Mouse (Mus musculus) forebrain, embryonic 16.5 days (tissue): ENCODE measurements around the gene Alkbh7. TPM values are rescaled to one million over a fixed set of nuclear protein-coding genes. Genes with fewer than 3 reads are reported as not detected.

Experiments
- ATAC-seq: fragments of 200-750 bp; cut with Nextera tagmentation; 2 replicates; pipeline ENCODE4 v1.8.0; 2017; ENCODE audit warnings: mild to moderate bottlenecking, moderate library complexity
- H3K27ac ChIP-seq: fragments of 300-500 bp; sonication (generic); 2 replicates; pipeline ENCODE4 v1.5.1; 2014; ENCODE audit warnings: low read length, control low read depth
- H3K27me3 ChIP-seq: fragments of 300-500 bp; sonication (generic); replicated peaks from 2 replicates; pipeline ENCODE4 v1.6.1; 2014; ENCODE audit warnings: low read length; ENCODE audit not compliant: control insufficient read depth, insufficient read depth
- H3K36me3 ChIP-seq: fragments of 300-500 bp; sonication (generic); 2 replicates; pipeline ENCODE4 v1.6.1; 2014; ENCODE audit not compliant: control insufficient read depth, insufficient read depth
- H3K4me1 ChIP-seq: fragments of 300-500 bp; sonication (generic); replicated peaks from 2 replicates; pipeline ENCODE4 v1.6.1; 2014; ENCODE audit warnings: low read length; ENCODE audit not compliant: control insufficient read depth, insufficient read depth
- H3K4me2 ChIP-seq: fragments of 300-500 bp; sonication (generic); 2 replicates; pipeline ENCODE4 v1.6.1; 2014; ENCODE audit warnings: mild to moderate bottlenecking, low read length, control low read depth
- H3K4me3 ChIP-seq: fragments of 300-500 bp; sonication (generic); replicated peaks from 2 replicates; pipeline ENCODE4 v1.5.1; 2014; ENCODE audit warnings: mild to moderate bottlenecking, low read length, control low read depth
- H3K9ac ChIP-seq: fragments of 300-500 bp; sonication (generic); replicated peaks from 2 replicates; pipeline ENCODE4 v1.6.1; 2014; ENCODE audit warnings: low read depth, low read length, control low read depth
- H3K9me3 ChIP-seq: fragments of 300-500 bp; sonication (generic); 2 replicates; pipeline ENCODE4 v1.6.1; 2016; ENCODE audit warnings: low read length; ENCODE audit not compliant: control insufficient read depth
- WGBS: fragments of 180-500 bp; shearing (Covaris S2); extraction: QIAGEN DNeasy Blood & Tissue Kit; methylation state at CpG from one replicate; pipeline ENCODE4 v1.1.7; 2014; 5-methylcytosine and 5-hydroxymethylcytosine counted together
- polyA plus RNA-seq: library from polyadenylated mRNA; unstranded; fragments of >200 nt; fragmentation: Nextera tagmentation; extraction: Ambion mirVana; gene quantifications from 2 replicates; pipeline ENCODE4 v1.2.1, GENCODE M21; 2015

Gene Alkbh7
- polyA plus RNA-seq, 1 experiment from 2014 or later: 45.8 TPM

GRCm38 (mm10) chr17:57012245-57012795 lies 15.2 kb downstream of the Alkbh7 start:
- 73% methylated on average over 13 of the region's 13 CpGs for WGBS
- H3K27ac ChIP-seq: peak overlapping the region; percentile 95
- H3K27me3 ChIP-seq: no peaks in the 10 kb centered on the region
- H3K9ac ChIP-seq: no peak overlapping the region
- H3K36me3 ChIP-seq: peaks cover 3% of the 10 kb centered on the region
- peak overlapping the region; percentile 79 for H3K4me3 ChIP-seq
- peaks cover 14% of the 10 kb centered on the region for H3K4me1 ChIP-seq
- ATAC-seq: no peak
- peak overlapping the region; percentile 75 for H3K4me2 ChIP-seq
- H3K9me3 ChIP-seq: no peaks in the 10 kb centered on the region

- no peak for ATAC-seq
- no peak overlapping the region for H3K4me3 ChIP-seq
- H3K4me2 ChIP-seq: no peak overlapping the region
- 86% methylated on average over 2 of the region's 2 CpGs for whole genome bisulfite sequencing
- H3K4me1 ChIP-seq: no peaks in the 10 kb centered on the region
- H3K9me3 ChIP-seq: no peaks in the 10 kb centered on the region
- no peak overlapping the region for H3K9ac ChIP-seq
- H3K27me3 ChIP-seq: no peaks in the 10 kb centered on the region
- peaks cover 23% of the 10 kb centered on the region for H3K36me3 ChIP-seq
- no peak overlapping the region for H3K27ac ChIP-seq
These were observed 22.6 kb downstream of the Alkbh7 start for GRCm38 (mm10) chr17:57019693-57020092.

- no peaks in the 10 kb centered on the region for H3K9me3 ChIP-seq
- H3K9ac ChIP-seq: no peak overlapping the region
- H3K4me3 ChIP-seq: no peak overlapping the region
- peaks cover 34% of the 10 kb centered on the region for H3K36me3 ChIP-seq
- no peak overlapping the region for H3K4me2 ChIP-seq
- no peak for ATAC-seq
- H3K27me3 ChIP-seq: no peaks in the 10 kb centered on the region
- WGBS: 92% methylated on average over 5 of the region's 5 CpGs
- no peak overlapping the region for H3K27ac ChIP-seq
- no peaks in the 10 kb centered on the region for H3K4me1 ChIP-seq
These were observed 23.8 kb downstream of the Alkbh7 start for GRCm38 (mm10) chr17:57020960-57021359.

GRCm38 (mm10) chr17:57027471-57027870 lies 30.3 kb downstream of the Alkbh7 start:
- H3K4me2 ChIP-seq: no peak overlapping the region
- WGBS: 90% methylated on average over 4 of the region's 4 CpGs
- H3K4me1 ChIP-seq: peaks cover 13% of the 10 kb centered on the region
- H3K9me3 ChIP-seq: no peaks in the 10 kb centered on the region
- H3K27ac ChIP-seq: no peak overlapping the region
- peaks cover 34% of the 10 kb centered on the region for H3K36me3 ChIP-seq
- H3K9ac ChIP-seq: no peak overlapping the region
- H3K4me3 ChIP-seq: no peak overlapping the region
- no peak for ATAC-seq
- no peaks in the 10 kb centered on the region for H3K27me3 ChIP-seq

GRCm38 (mm10) chr17:57029691-57030090 lies 32.6 kb downstream of the Alkbh7 start:
- H3K4me3 ChIP-seq: peak overlapping the region; percentile 76
- ATAC-seq: no peak
- H3K36me3 ChIP-seq: peaks cover 14% of the 10 kb centered on the region
- H3K4me2 ChIP-seq: peak overlapping the region; percentile 62
- H3K4me1 ChIP-seq: peaks cover 16% of the 10 kb centered on the region
- H3K9ac ChIP-seq: peak overlapping the region; percentile 98; the same call in 1 of the 2 replicates
- 48% methylated on average over 8 of the region's 8 CpGs for WGBS
- no peaks in the 10 kb centered on the region for H3K27me3 ChIP-seq
- no peak overlapping the region for H3K27ac ChIP-seq
- H3K9me3 ChIP-seq: no peaks in the 10 kb centered on the region

GRCm38 (mm10) chr17:57030931-57031660 lies 34.0 kb downstream of the Alkbh7 start, which contains the start of gene Khsrp:
Gene Khsrp, minus strand, starts transcription at chr17:57031522.
- H3K36me3 ChIP-seq: peaks cover 3% of the 10 kb centered on the region; the same call in 1 of the 2 replicates
- H3K27me3 ChIP-seq: no peaks in the 10 kb centered on the region
- peak within 1 kb of the TSS; percentile 98 for H3K9ac ChIP-seq
- peak within 1 kb of the TSS; percentile 92 for H3K27ac ChIP-seq
- H3K4me3 ChIP-seq: peak within 1 kb of the TSS; percentile 76
- 1% methylated on average over 67 of the region's 99 CpGs for WGBS
- no peak for ATAC-seq
- no peaks in the 10 kb centered on the region for H3K9me3 ChIP-seq
- peaks cover 16% of the 10 kb centered on the region for H3K4me1 ChIP-seq
- H3K4me2 ChIP-seq: peak within 1 kb of the TSS; percentile 62

GRCm38 (mm10) chr17:57031661-57032420 lies 34.7 kb downstream of the Alkbh7 start:
- H3K27me3 ChIP-seq: no peaks in the 10 kb centered on the region
- peaks cover 3% of the 10 kb centered on the region; the same call in 1 of the 2 replicates for H3K36me3 ChIP-seq
- peak overlapping the region; percentile 43; the same call in 1 of the 2 replicates for H3K9ac ChIP-seq
- no peaks in the 10 kb centered on the region for H3K9me3 ChIP-seq
- peak overlapping the region; percentile 61 for H3K4me2 ChIP-seq
- WGBS: under 1% methylated on average over 36 of the region's 38 CpGs
- ATAC-seq: peak; percentile 95
- H3K27ac ChIP-seq: peak overlapping the region; percentile 82
- H3K4me3 ChIP-seq: peak overlapping the region; percentile 76
- H3K4me1 ChIP-seq: peaks cover 16% of the 10 kb centered on the region

GRCm38 (mm10) chr17:57032854-57033253 lies 35.7 kb downstream of the Alkbh7 start:
- no peaks in the 10 kb centered on the region for H3K36me3 ChIP-seq
- H3K9me3 ChIP-seq: no peaks in the 10 kb centered on the region
- ATAC-seq: no peak
- H3K9ac ChIP-seq: no peak overlapping the region
- 85% methylated on average over 4 of the region's 4 CpGs for WGBS
- H3K4me3 ChIP-seq: no peak overlapping the region
- no peaks in the 10 kb centered on the region for H3K27me3 ChIP-seq
- H3K27ac ChIP-seq: no peak overlapping the region
- H3K4me1 ChIP-seq: peaks cover 16% of the 10 kb centered on the region
- H3K4me2 ChIP-seq: no peak overlapping the region

GRCm38 (mm10) chr17:57038978-57039377 lies 41.8 kb downstream of the Alkbh7 start:
- H3K36me3 ChIP-seq: no peaks in the 10 kb centered on the region
- no peak overlapping the region for H3K9ac ChIP-seq
- H3K4me3 ChIP-seq: no peak overlapping the region
- no peak overlapping the region for H3K27ac ChIP-seq
- H3K4me2 ChIP-seq: no peak overlapping the region
- no peaks in the 10 kb centered on the region for H3K27me3 ChIP-seq
- H3K9me3 ChIP-seq: no peaks in the 10 kb centered on the region
- ATAC-seq: no peak
- H3K4me1 ChIP-seq: no peaks in the 10 kb centered on the region
- 40% methylated on average over 8 of the region's 8 CpGs for WGBS
